Mouse (Mus musculus): ENCODE measurements at regions not wholly inside any gene's neighbourhood (a gene's known extent, or its start where the extent isn't known, plus 50 kb on each side); places are given as distances from the start of the nearest gene placed in this dataset.

- Histone ChIP-seq H3K27me3 (ENCODE audit: insufficient read depth, low read length) (no peaks in the 10 kb centered on the region), H3K9me3 (ENCODE audit: low read length) (no peaks in the 10 kb centered on the region), H3K36me3 (ENCODE audit: insufficient read depth) (no peaks in the 10 kb centered on the region), H3K4me1 (ENCODE audit: insufficient read depth) (no peaks in the 10 kb centered on the region; the same call in 1 of the 2 replicates), H3K27ac (ENCODE audit: low read depth, low read length) (no peak overlapping the region), H3K4me3 (ENCODE audit: low read depth, low read length) (no peak overlapping the region), H3K9ac (no peak overlapping the region), H3K4me2 (ENCODE audit: low read depth) (no peak overlapping the region)
- DNase-seq (peak; percentile 41), ATAC-seq (peak; percentile 84; the same call in 1 of the 2 replicates)
- no peak for TF ChIP-seq CTCF (IDR thresholded peaks at IDR 0.05; ENCODE audit: low read depth)
- WGBS: 37% methylated on average over 11 of the region's 11 CpGs
Observed at GRCm38 (mm10) chr6:140268315-140269070, 155.4 kb upstream of the Plekha5 start.

GRCm38 (mm10) chr6:140263920-140264319 lies 159.9 kb upstream of the Plekha5 start:
- WGBS: 44% methylated on average over 1 of the region's 1 CpGs
- H3K4me3 ChIP-seq (ENCODE audit: low read depth, low read length): no peak overlapping the region
- H3K27ac ChIP-seq (ENCODE audit: low read depth, low read length): no peak overlapping the region
- ATAC-seq (no peak), DNase-seq (no peak)
- no peak overlapping the region for H3K9ac ChIP-seq
- H3K36me3 ChIP-seq (ENCODE audit: insufficient read depth): no peaks in the 10 kb centered on the region
- H3K4me2 ChIP-seq (ENCODE audit: low read depth): no peak overlapping the region
- no peaks in the 10 kb centered on the region for H3K27me3 ChIP-seq (ENCODE audit: insufficient read depth, low read length)
- TF ChIP-seq CTCF (IDR thresholded peaks at IDR 0.05; ENCODE audit: low read depth): no peak
- H3K4me1 ChIP-seq (ENCODE audit: insufficient read depth): no peaks in the 10 kb centered on the region; the same call in 1 of the 2 replicates
- no peaks in the 10 kb centered on the region for H3K9me3 ChIP-seq (ENCODE audit: low read length)

GRCm38 (mm10) chr6:140261813-140262212 lies 162.0 kb upstream of the Plekha5 start:
- Histone ChIP-seq H3K9ac (no peak overlapping the region), H3K4me3 (ENCODE audit: low read depth, low read length) (no peak overlapping the region), H3K4me2 (ENCODE audit: low read depth) (no peak overlapping the region), H3K27ac (ENCODE audit: low read depth, low read length) (no peak overlapping the region), H3K27me3 (ENCODE audit: insufficient read depth, low read length) (no peaks in the 10 kb centered on the region), H3K4me1 (ENCODE audit: insufficient read depth) (no peaks in the 10 kb centered on the region), H3K36me3 (ENCODE audit: insufficient read depth) (no peaks in the 10 kb centered on the region), H3K9me3 (ENCODE audit: low read length) (no peaks in the 10 kb centered on the region)
- 98% methylated on average over 1 of the region's 1 CpGs for WGBS
- DNase-seq (no peak), ATAC-seq (no peak)
- TF ChIP-seq CTCF (IDR thresholded peaks at IDR 0.05; ENCODE audit: low read depth): no peak

GRCm38 (mm10) chr6:140258761-140259160 lies 165.1 kb upstream of the Plekha5 start:
- Histone ChIP-seq H3K36me3 (ENCODE audit: insufficient read depth) (no peaks in the 10 kb centered on the region), H3K4me2 (ENCODE audit: low read depth) (no peak overlapping the region), H3K9me3 (ENCODE audit: low read length) (no peaks in the 10 kb centered on the region), H3K27ac (ENCODE audit: low read depth, low read length) (no peak overlapping the region), H3K4me3 (ENCODE audit: low read depth, low read length) (no peak overlapping the region), H3K9ac (no peak overlapping the region), H3K27me3 (ENCODE audit: insufficient read depth, low read length) (no peaks in the 10 kb centered on the region), H3K4me1 (ENCODE audit: insufficient read depth) (no peaks in the 10 kb centered on the region)
- DNase-seq: no peak
- TF ChIP-seq CTCF (IDR thresholded peaks at IDR 0.05; ENCODE audit: low read depth): no peak
- ATAC-seq: no peak
- 93% methylated on average over 3 of the region's 3 CpGs for WGBS

GRCm38 (mm10) chr6:140258101-140258500 lies 165.8 kb upstream of the Plekha5 start:
- no peak overlapping the region for H3K4me3 ChIP-seq (ENCODE audit: low read depth, low read length)
- no peak overlapping the region for H3K9ac ChIP-seq
- H3K4me1 ChIP-seq (ENCODE audit: insufficient read depth): no peaks in the 10 kb centered on the region
- no peak for TF ChIP-seq CTCF (IDR thresholded peaks at IDR 0.05; ENCODE audit: low read depth)
- ATAC-seq: no peak
- no peaks in the 10 kb centered on the region for H3K27me3 ChIP-seq (ENCODE audit: insufficient read depth, low read length)
- no peaks in the 10 kb centered on the region for H3K9me3 ChIP-seq (ENCODE audit: low read length)
- H3K4me2 ChIP-seq (ENCODE audit: low read depth): no peak overlapping the region
- H3K27ac ChIP-seq (ENCODE audit: low read depth, low read length): no peak overlapping the region
- no peak for DNase-seq
- WGBS: 82% methylated on average over 5 of the region's 5 CpGs
- no peaks in the 10 kb centered on the region for H3K36me3 ChIP-seq (ENCODE audit: insufficient read depth)

GRCm38 (mm10) chr6:140251527-140251926 lies 172.3 kb upstream of the Plekha5 start:
- ATAC-seq (no peak), DNase-seq (no peak)
- H3K4me3 ChIP-seq (ENCODE audit: low read depth, low read length): no peak overlapping the region
- no peak overlapping the region for H3K27ac ChIP-seq (ENCODE audit: low read depth, low read length)
- TF ChIP-seq CTCF (IDR thresholded peaks at IDR 0.05; ENCODE audit: low read depth): no peak
- WGBS: 89% methylated on average over 4 of the region's 4 CpGs
- no peak overlapping the region for H3K4me2 ChIP-seq (ENCODE audit: low read depth)
- no peaks in the 10 kb centered on the region for H3K9me3 ChIP-seq (ENCODE audit: low read length)
- no peaks in the 10 kb centered on the region for H3K27me3 ChIP-seq (ENCODE audit: insufficient read depth, low read length)
- no peaks in the 10 kb centered on the region for H3K36me3 ChIP-seq (ENCODE audit: insufficient read depth)
- no peak overlapping the region for H3K9ac ChIP-seq
- no peaks in the 10 kb centered on the region for H3K4me1 ChIP-seq (ENCODE audit: insufficient read depth)

GRCm38 (mm10) chr6:140243411-140244151 lies 180.3 kb upstream of the Plekha5 start:
- no peak overlapping the region for H3K4me3 ChIP-seq (ENCODE audit: low read depth, low read length)
- WGBS: 35% methylated on average over 8 of the region's 8 CpGs
- H3K4me2 ChIP-seq (ENCODE audit: low read depth): no peak overlapping the region
- H3K9me3 ChIP-seq (ENCODE audit: low read length): no peaks in the 10 kb centered on the region
- H3K36me3 ChIP-seq (ENCODE audit: insufficient read depth): no peaks in the 10 kb centered on the region
- no peak for DNase-seq
- ATAC-seq: no peak
- H3K9ac ChIP-seq: no peak overlapping the region
- no peak for TF ChIP-seq CTCF (IDR thresholded peaks at IDR 0.05; ENCODE audit: low read depth)
- no peaks in the 10 kb centered on the region for H3K4me1 ChIP-seq (ENCODE audit: insufficient read depth)
- no peaks in the 10 kb centered on the region for H3K27me3 ChIP-seq (ENCODE audit: insufficient read depth, low read length)
- no peak overlapping the region for H3K27ac ChIP-seq (ENCODE audit: low read depth, low read length)
